Mouse (Mus musculus) liver, adult 2 months (tissue): ENCODE measurements around the gene Ifi44.

ENCODE experiments used
- CTCF ChIP-seq: fragments of 200-500 bp; IDR thresholded peaks from 2 replicates; pipeline ENCODE4 v1.5.1; 2011; ENCODE audit warnings: low read depth, low read length, control low read depth
- POLR2A ChIP-seq: fragments of 200-500 bp; IDR thresholded peaks from 2 replicates; pipeline ENCODE4 v1.6.1; 2011; ENCODE audit warnings: low read length, control low read depth; ENCODE audit not compliant: insufficient read depth; ENCODE audit errors: extremely low read depth

DNA sequence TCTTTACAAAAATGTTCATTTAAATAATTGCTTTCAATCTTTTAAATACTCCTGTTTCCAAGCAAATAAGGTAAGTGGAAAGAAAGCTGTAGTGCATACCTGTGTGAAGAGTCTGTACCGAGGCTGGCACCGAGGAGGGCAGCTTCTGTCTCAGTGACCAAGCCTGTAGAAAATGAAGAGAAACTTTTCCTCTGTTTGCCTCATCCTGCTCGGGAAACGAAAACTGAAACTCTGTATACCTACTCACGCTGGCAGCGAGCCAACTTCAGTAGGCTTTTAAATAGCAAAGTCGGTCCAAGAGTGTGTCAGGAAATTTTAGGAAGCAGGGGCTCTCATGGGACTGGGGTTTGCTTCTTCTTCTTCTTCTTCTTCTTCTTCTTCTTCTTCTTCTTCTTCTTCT lies at the start of gene Ifi44:
- TF ChIP-seq CTCF (no peak), POLR2A (no peak)
